Mouse (Mus musculus): Measurements from ENCODE around the gene Rnf225.
"Not testable (repeated sequence)": the region's sequence is repeated elsewhere in the genome, so short reads cannot be mapped to it uniquely, and the experiment has no call there.

The Rnf225 gene

GRCm38 (mm10) chr7:12933615-12934140 lies 6.5 kb downstream of the Rnf225 start:
- no peak for DNase-seq

GRCm38 (mm10) chr7:12934808-12935207 lies 7.6 kb downstream of the Rnf225 start:
- DNase-seq = no peak

- not testable (repeated sequence) for DNase-seq
Observed at GRCm38 (mm10) chr7:12937254-12937803, 10.1 kb downstream of the Rnf225 start.

- DNase-seq = no peak
Observed at GRCm38 (mm10) chr7:12940599-12940998, 13.4 kb downstream of the Rnf225 start.

- peak; percentile 62 for DNase-seq
Observed at GRCm38 (mm10) chr7:12943488-12943887, 16.3 kb downstream of the Rnf225 start.

GRCm38 (mm10) chr7:12949032-12949871 lies 22.0 kb downstream of the Rnf225 start:
- peak; percentile 98 for DNase-seq

GRCm38 (mm10) chr7:12949872-12950229 lies 22.6 kb downstream of the Rnf225 start:
- DNase-seq = no peak

GRCm38 (mm10) chr7:12954896-12955295 lies 27.7 kb downstream of the Rnf225 start:
- no peak for DNase-seq

GRCm38 (mm10) chr7:12957511-12957910 lies 30.3 kb downstream of the Rnf225 start:
- DNase-seq = no peak

GRCm38 (mm10) chr7:12958948-12959347 lies 31.7 kb downstream of the Rnf225 start:
- DNase-seq = no peak

- DNase-seq = no peak
Observed at GRCm38 (mm10) chr7:12959718-12960117, 32.5 kb downstream of the Rnf225 start.

- peak; percentile 73 for DNase-seq
Observed at GRCm38 (mm10) chr7:12961511-12962141, 34.4 kb downstream of the Rnf225 start.

- DNase-seq = peak; percentile 97
Observed at GRCm38 (mm10) chr7:12965678-12966091, 38.5 kb downstream of the Rnf225 start, which contains the start of gene Zfp324. Gene Zfp324, plus strand, starts transcription at chr7:12965838.

GRCm38 (mm10) chr7:12966104-12966845 lies 39.1 kb downstream of the Rnf225 start:
- peak; percentile 74 for DNase-seq

- no peak for DNase-seq
Observed at GRCm38 (mm10) chr7:12970906-12971305, 43.7 kb downstream of the Rnf225 start.

- DNase-seq = peak; percentile 100
Observed at GRCm38 (mm10) chr7:12977682-12978389, 50.6 kb downstream of the Rnf225 start, which contains the start of gene Zfp446. Gene Zfp446, plus strand, starts transcription at chr7:12977848.

GRCm38 (mm10) chr7:12978931-12979722 lies 51.9 kb downstream of the Rnf225 start:
- no peak for DNase-seq

- peak; percentile 44 for DNase-seq
Observed at GRCm38 (mm10) chr7:12979776-12980175, 52.6 kb downstream of the Rnf225 start.

GRCm38 (mm10) chr7:12980291-12980690 lies 53.1 kb downstream of the Rnf225 start:
- no peak for DNase-seq

Data from lung, postnatal 36 days (tissue).